Mouse (Mus musculus) neural tube, embryonic 11.5 days (tissue): Measurements from ENCODE around the gene Cdkn1a. TPM values are rescaled to one million over a fixed set of nuclear protein-coding genes. Genes with fewer than 3 reads are reported as not detected.
"Not testable (repeated sequence)": the region's sequence is repeated elsewhere in the genome, so short reads cannot be mapped to it uniquely, and the experiment has no call there.

Experiments
- ATAC-seq: fragments of 200-750 bp; cut with Nextera tagmentation; 2 replicates; pipeline ENCODE4 v1.8.0; 2017; ENCODE audit warnings: moderate number of reproducible peaks, mild to moderate bottlenecking, moderate TSS enrichment, moderate library complexity; ENCODE audit not compliant: insufficient read depth, low FRiP score, low TSS enrichment
- DNase-seq: peaks from one replicate; pipeline ENCODE4 v3.0.0-alpha.2; 2015; ENCODE audit warnings: low spot score
- H3K27ac ChIP-seq: fragments of 300-500 bp; sonication (generic); 2 replicates; pipeline ENCODE4 v1.5.1; 2014; ENCODE audit warnings: low read depth, mild to moderate bottlenecking, low read length
- H3K27me3 ChIP-seq: fragments of 300-500 bp; sonication (generic); 2 replicates; pipeline ENCODE4 v1.6.1; 2014; ENCODE audit warnings: mild to moderate bottlenecking, low read length, mixed read lengths; ENCODE audit not compliant: control insufficient read depth, insufficient read depth
- H3K36me3 ChIP-seq: fragments of 300-500 bp; sonication (generic); 2 replicates; pipeline ENCODE4 v1.6.1; 2014; ENCODE audit warnings: mild to moderate bottlenecking, low read length, moderate library complexity, mixed read lengths; ENCODE audit not compliant: control insufficient read depth, insufficient read depth
- H3K4me1 ChIP-seq: fragments of 300-500 bp; sonication (generic); 2 replicates; pipeline ENCODE4 v1.6.1; 2014; ENCODE audit warnings: low read length, mixed read lengths; ENCODE audit not compliant: control insufficient read depth, insufficient read depth
- H3K4me2 ChIP-seq: fragments of 300-500 bp; sonication (generic); 2 replicates; pipeline ENCODE4 v1.6.1; 2014; ENCODE audit warnings: low read depth, mild to moderate bottlenecking, moderate library complexity
- H3K4me3 ChIP-seq: fragments of 300-500 bp; sonication (generic); 2 replicates; pipeline ENCODE4 v1.5.1; 2014; ENCODE audit warnings: low read depth, low read length
- H3K9ac ChIP-seq: fragments of 300-500 bp; sonication (generic); 2 replicates; pipeline ENCODE4 v1.6.1; 2014; ENCODE audit warnings: mild to moderate bottlenecking, low read length
- H3K9me3 ChIP-seq: fragments of 300-500 bp; sonication (generic); 2 replicates; pipeline ENCODE4 v1.6.1; 2016; ENCODE audit warnings: low read length; ENCODE audit not compliant: control insufficient read depth
- WGBS: fragments of 180-500 bp; shearing (Covaris S2); extraction: QIAGEN DNeasy Blood & Tissue Kit; methylation state at CpG from one replicate; pipeline ENCODE4 v1.1.7; 2014; 5-methylcytosine and 5-hydroxymethylcytosine counted together
- polyA plus RNA-seq: library from polyadenylated mRNA; unstranded; fragments of >200 nt; fragmentation: Nextera tagmentation; extraction: Ambion mirVana; gene quantifications from 2 replicates; pipeline ENCODE4 v1.2.1, GENCODE M21; 2014

Cdkn1a gene
- polyA plus RNA-seq: 35.0 and 45.3 TPM in 2 replicates

DNA sequence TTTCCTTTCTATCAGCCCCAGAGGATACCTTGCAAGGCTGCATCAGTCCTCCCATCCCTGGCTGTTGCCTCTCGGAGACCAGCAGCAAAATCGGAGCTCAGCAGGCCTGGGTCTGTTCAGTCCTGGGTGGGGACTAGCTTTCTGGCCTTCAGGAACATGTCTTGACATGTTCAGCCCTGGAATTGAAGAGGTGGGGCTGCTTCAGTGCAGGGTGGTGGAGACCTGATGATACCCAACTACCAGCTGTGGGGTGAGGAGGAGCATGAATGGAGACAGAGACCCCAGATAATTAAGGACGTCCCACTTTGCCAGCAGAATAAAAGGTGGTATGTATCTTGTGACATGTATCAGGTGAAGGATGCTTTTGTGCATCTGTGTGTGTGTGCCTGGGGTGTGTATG, at the start of gene Cdkn1a:
Gene Cdkn1a (plus strand): TSS at position 201 of the 400 bp plus-strand sequence.
- no peak for DNase-seq
- WGBS: 82% methylated on average over 3 of the region's 3 CpGs
- no peaks in the 10 kb centered on the region for H3K36me3 ChIP-seq
- H3K4me2 ChIP-seq: no peak within 1 kb of the TSS
- H3K9me3 ChIP-seq: no peaks in the 10 kb centered on the region
- ATAC-seq: no peak
- no peak within 1 kb of the TSS for H3K27ac ChIP-seq
- no peak within 1 kb of the TSS for H3K4me3 ChIP-seq
- H3K9ac ChIP-seq: no peak within 1 kb of the TSS
- H3K4me1 ChIP-seq: peaks cover 14% of the 10 kb centered on the region
- H3K27me3 ChIP-seq: peaks cover 16% of the 10 kb centered on the region

- H3K27ac ChIP-seq: not testable (repeated sequence)
These were observed 49.1 kb upstream of the Cdkn1a start for GRCm38 (mm10) chr17:29041632-29042031.

DNA sequence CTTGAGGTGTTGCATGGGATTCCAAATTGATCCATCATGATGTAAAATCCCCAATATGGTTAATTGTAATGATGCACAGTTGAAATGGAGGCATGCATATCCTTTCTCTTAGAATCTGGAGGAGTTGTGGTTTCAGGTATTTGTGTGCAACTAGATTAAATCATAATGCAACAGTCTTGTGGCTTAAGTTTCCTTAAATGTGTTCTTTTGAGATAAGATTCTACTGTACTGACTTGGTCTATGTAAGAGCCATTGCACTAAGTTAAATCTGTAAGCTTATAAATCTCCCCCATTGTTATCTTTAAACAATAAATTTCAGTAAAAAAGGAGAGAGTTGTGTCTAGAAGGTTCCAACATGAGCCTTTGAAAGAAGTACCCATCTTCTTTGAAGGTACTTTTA, 48.2 kb upstream of the Cdkn1a start:
- Histone ChIP-seq H3K4me1 (0 out of 2 replicates have a peak, but pooled peaks cover under 1% of the 10 kb centered on the region), H3K4me2 (no peak overlapping the region), H3K27me3 (no peaks in the 10 kb centered on the region), H3K9ac (no peak overlapping the region), H3K36me3 (peaks cover 34% of the 10 kb centered on the region), H3K9me3 (no peaks in the 10 kb centered on the region), H3K4me3 (no peak overlapping the region), H3K27ac (no peak overlapping the region)
- DNase-seq (no peak), ATAC-seq (no peak)

More at GRCm38 (mm10) chr17:29041632-29042031, 49.1 kb upstream of the Cdkn1a start:
- H3K9ac ChIP-seq, H3K4me1 ChIP-seq, H3K9me3 ChIP-seq, H3K27me3 ChIP-seq, H3K4me3 ChIP-seq, H3K4me2 ChIP-seq, DNase-seq, ATAC-seq: not testable (repeated sequence)
- H3K36me3 ChIP-seq: peaks cover 39% of the 10 kb centered on the region
- 98% methylated on average over 3 of the region's 3 CpGs for WGBS

GRCm38 (mm10) chr17:29043583-29043982, 47.2 kb upstream of the Cdkn1a start:
- Histone ChIP-seq H3K4me1 (no peaks in the 10 kb centered on the region), H3K36me3 (peaks cover 30% of the 10 kb centered on the region), H3K9ac (no peak overlapping the region), H3K9me3 (no peaks in the 10 kb centered on the region), H3K27ac (no peak overlapping the region), H3K4me3 (no peak overlapping the region), H3K27me3 (no peaks in the 10 kb centered on the region), H3K4me2 (no peak overlapping the region)
- 89% methylated on average over 3 of the region's 3 CpGs for WGBS
- ATAC-seq (no peak), DNase-seq (no peak)

GRCm38 (mm10) chr17:29044146-29044924, 46.4 kb upstream of the Cdkn1a start:
- Histone ChIP-seq H3K4me3 (no peak overlapping the region), H3K9ac (no peak overlapping the region), H3K4me1 (no peaks in the 10 kb centered on the region), H3K27ac (no peak overlapping the region), H3K27me3 (no peaks in the 10 kb centered on the region), H3K36me3 (peaks cover 28% of the 10 kb centered on the region), H3K4me2 (no peak overlapping the region), H3K9me3 (no peaks in the 10 kb centered on the region)
- ATAC-seq (no peak), DNase-seq (no peak)
- WGBS: 85% methylated on average over 6 of the region's 6 CpGs

GRCm38 (mm10) chr17:29044925-29045319, 45.9 kb upstream of the Cdkn1a start:
- 88% methylated on average over 1 of the region's 1 CpGs for WGBS
- no peaks in the 10 kb centered on the region for H3K4me1 ChIP-seq
- no peaks in the 10 kb centered on the region for H3K27me3 ChIP-seq
- H3K36me3 ChIP-seq: peaks cover 23% of the 10 kb centered on the region
- no peak overlapping the region for H3K27ac ChIP-seq
- no peaks in the 10 kb centered on the region for H3K9me3 ChIP-seq
- no peak overlapping the region for H3K4me2 ChIP-seq
- H3K4me3 ChIP-seq: no peak overlapping the region
- ATAC-seq (no peak), DNase-seq (no peak)
- H3K9ac ChIP-seq: no peak overlapping the region

DNA sequence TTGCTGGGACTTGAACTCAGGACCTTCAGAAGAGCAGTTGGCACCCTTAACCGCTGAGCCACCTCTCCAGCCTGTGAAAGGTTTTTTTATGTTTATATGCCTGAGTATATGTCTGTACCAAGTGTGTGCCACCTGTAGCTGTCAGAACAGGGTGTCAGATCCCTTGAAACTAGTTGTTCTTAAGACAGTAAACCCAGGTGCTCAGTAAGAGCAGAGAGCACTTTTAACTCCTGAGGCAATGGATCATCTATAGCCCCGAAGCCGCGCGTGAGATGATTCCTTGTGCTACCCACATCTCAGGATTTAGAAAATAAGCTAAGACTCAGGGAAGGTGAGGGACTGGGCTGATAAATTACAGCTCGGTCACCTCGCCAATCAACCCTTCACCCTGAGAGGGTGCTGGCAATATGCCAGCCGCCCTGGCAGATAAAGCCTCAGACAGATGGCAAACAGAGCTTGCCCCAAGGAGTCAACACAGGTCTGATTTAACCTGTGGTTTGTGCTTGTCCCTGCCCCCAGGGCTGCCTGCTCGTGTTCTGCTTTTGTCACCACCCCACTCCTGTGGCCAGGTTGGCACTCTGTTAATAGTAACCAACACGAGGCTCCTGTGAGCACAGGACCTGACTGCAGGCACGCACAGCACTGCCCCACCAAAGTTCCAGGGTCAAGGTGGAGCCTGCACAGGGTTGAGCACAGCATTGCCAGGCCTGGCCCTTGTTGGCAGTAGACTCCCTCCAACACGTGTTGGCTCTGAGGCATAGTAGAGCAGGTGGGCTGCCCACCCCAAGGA, 44.8 kb upstream of the Cdkn1a start:
- Histone ChIP-seq H3K9ac (no peak overlapping the region), H3K4me3 (no peak overlapping the region), H3K36me3 (peaks cover 18% of the 10 kb centered on the region), H3K27ac (no peak overlapping the region; the same call in 1 of the 2 replicates), H3K4me2 (no peak overlapping the region), H3K4me1 (no peaks in the 10 kb centered on the region), H3K27me3 (no peaks in the 10 kb centered on the region), H3K9me3 (no peaks in the 10 kb centered on the region)
- DNase-seq (no peak), ATAC-seq (no peak)
- WGBS: 83% methylated on average over 12 of the region's 12 CpGs

GRCm38 (mm10) chr17:29046863-29047262, 43.9 kb upstream of the Cdkn1a start:
- no peaks in the 10 kb centered on the region for H3K9me3 ChIP-seq
- H3K27me3 ChIP-seq: no peaks in the 10 kb centered on the region
- no peak overlapping the region for H3K4me2 ChIP-seq
- ATAC-seq (no peak), DNase-seq (no peak)
- H3K9ac ChIP-seq: no peak overlapping the region
- H3K4me1 ChIP-seq: no peaks in the 10 kb centered on the region
- 81% methylated on average over 3 of the region's 3 CpGs for WGBS
- no peak overlapping the region for H3K4me3 ChIP-seq
- H3K36me3 ChIP-seq: peaks cover 17% of the 10 kb centered on the region
- no peak overlapping the region for H3K27ac ChIP-seq
